Mouse (Mus musculus) lung, embryonic 14.5 days (tissue): ENCODE results near the gene Hyou1. TPM values are rescaled to one million over a fixed set of nuclear protein-coding genes. Genes with fewer than 3 reads are reported as not detected.
"Not testable (repeated sequence)": the region's sequence is repeated elsewhere in the genome, so short reads cannot be mapped to it uniquely, and the experiment has no call there.

Source experiments
- ATAC-seq: fragments of 200-750 bp; cut with Nextera tagmentation; 2 replicates; pipeline ENCODE4 v1.8.0; 2017; ENCODE audit warnings: mild to moderate bottlenecking, moderate TSS enrichment, moderate library complexity; ENCODE audit not compliant: insufficient read depth
- DNase-seq: peaks from one replicate; pipeline ENCODE4 v3.0.0-alpha.2; 2015
- H3K27ac ChIP-seq: fragments of 300-500 bp; sonication (generic); 2 replicates; pipeline ENCODE4 v1.5.1; 2014; ENCODE audit warnings: low read depth, mild to moderate bottlenecking, moderate library complexity
- H3K27me3 ChIP-seq: fragments of 300-500 bp; sonication (generic); 2 replicates; pipeline ENCODE4 v1.6.1; 2014; ENCODE audit warnings: low read length, control low read depth; ENCODE audit not compliant: insufficient read depth
- H3K36me3 ChIP-seq: fragments of 300-500 bp; sonication (generic); 2 replicates; pipeline ENCODE4 v1.6.1; 2014; ENCODE audit warnings: control low read depth; ENCODE audit not compliant: insufficient read depth
- H3K4me1 ChIP-seq: fragments of 300-500 bp; sonication (generic); 2 replicates; pipeline ENCODE4 v1.6.1; 2014; ENCODE audit warnings: antibody characterized with exemption, control low read depth; ENCODE audit not compliant: insufficient read depth
- H3K4me2 ChIP-seq: fragments of 300-500 bp; sonication (generic); 2 replicates; pipeline ENCODE4 v1.6.1; 2014; ENCODE audit warnings: mild to moderate bottlenecking
- H3K4me3 ChIP-seq: fragments of 300-500 bp; sonication (generic); 2 replicates; pipeline ENCODE4 v1.5.1; 2014; ENCODE audit warnings: low read depth, low read length
- H3K9ac ChIP-seq: fragments of 300-500 bp; sonication (generic); 2 replicates; pipeline ENCODE4 v1.6.1; 2014
- H3K9me3 ChIP-seq: fragments of 300-500 bp; sonication (generic); 2 replicates; pipeline ENCODE4 v1.6.1; 2016; ENCODE audit warnings: low read depth, low read length, control low read depth
- CTCF ChIP-seq: IDR thresholded peaks from 2 replicates; pipeline ENCODE4 v1.5.1; 2016; ENCODE audit warnings: antibody characterized with exemption, low read depth
- WGBS: fragments of 180-500 bp; shearing (Covaris S2); extraction: QIAGEN DNeasy Blood & Tissue Kit; methylation state at CpG from one replicate; pipeline ENCODE4 v1.1.7; 2014; 5-methylcytosine and 5-hydroxymethylcytosine counted together
- polyA plus RNA-seq: library from polyadenylated mRNA; unstranded; fragments of >200 nt; fragmentation: Nextera tagmentation; extraction: Ambion mirVana; gene quantifications from 2 replicates; pipeline ENCODE4 v1.2.1, GENCODE M21; 2014

Gene Hyou1
- polyA plus RNA-seq, 1 experiment from 2014 or later, result 38.4 TPM

DNA sequence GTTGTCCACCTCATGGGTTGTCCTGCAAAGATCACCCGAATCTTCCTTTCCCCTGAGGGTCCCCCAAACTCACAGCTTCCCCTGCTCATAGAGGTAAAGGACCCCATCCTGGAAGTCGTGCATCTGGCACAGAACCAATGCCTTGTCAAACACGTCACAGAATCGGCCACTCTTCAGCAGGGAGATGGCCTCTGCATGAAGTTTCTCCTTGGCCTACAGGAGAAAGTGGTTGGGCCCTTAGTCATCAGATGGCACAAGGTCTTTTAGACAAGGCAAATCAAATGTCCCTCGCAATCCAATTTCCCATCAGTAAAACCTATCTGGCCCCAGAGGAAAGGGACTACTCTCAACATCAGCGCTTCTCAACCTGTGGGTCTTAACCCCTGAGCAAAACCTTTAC, 26.1 kb upstream of the Hyou1 start:
- DNase-seq (no peak), ATAC-seq (no peak)
- Histone ChIP-seq H3K27me3 (no peaks in the 10 kb centered on the region), H3K4me1 (no peaks in the 10 kb centered on the region), H3K4me3 (no peak overlapping the region), H3K27ac (no peak overlapping the region), H3K9ac (no peak overlapping the region), H3K9me3 (no peaks in the 10 kb centered on the region), H3K4me2 (no peak overlapping the region), H3K36me3 (peaks cover 96% of the 10 kb centered on the region)
- no peak for TF ChIP-seq CTCF
- WGBS, result 89% methylated on average over 6 of the region's 6 CpGs

GRCm38 (mm10) chr9:44357207-44357606, 22.1 kb upstream of the Hyou1 start:
- DNase-seq, result peak; percentile 64

DNA sequence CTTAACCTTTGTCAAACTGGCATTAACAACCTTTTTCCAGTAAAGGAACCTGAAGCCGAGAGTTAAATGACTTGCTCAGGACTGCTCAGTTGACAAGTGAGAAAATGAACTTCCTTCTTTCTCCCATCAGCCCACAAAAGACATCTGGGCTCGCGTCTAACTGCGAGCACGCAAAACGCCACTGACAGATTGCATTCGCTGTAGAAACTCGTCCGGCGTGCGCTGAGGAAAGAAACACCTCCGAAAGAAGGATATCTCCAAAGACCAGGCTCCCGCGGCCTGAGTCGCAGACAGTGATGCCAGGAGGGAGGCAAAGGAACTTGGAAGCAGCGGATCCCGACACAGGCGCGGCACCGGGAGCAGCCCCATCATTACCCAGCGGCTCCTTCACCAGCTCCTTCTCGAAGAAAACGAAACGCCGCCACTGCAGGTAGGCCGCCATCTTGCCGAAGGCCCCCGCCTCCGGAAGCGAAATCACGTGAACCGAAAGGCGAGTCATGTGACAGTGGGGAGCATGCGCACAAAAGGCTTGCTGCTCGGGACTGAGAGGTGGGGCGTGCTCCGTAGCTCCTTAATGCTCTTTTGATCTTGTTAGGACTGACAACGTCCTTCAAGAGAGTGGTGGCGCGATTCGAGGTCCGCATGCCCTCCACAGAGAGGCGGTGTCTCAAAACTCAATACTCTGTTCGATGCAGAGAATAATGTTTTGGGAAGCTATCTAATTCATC, 17.9 kb upstream of the Hyou1 start, which contains the start of gene Vps11:
Gene Vps11 (minus strand): TSS at position 481 of the 728 bp plus-strand sequence.
- WGBS, result under 1% methylated on average over 44 of the region's 44 CpGs
- peaks cover 5% of the 10 kb centered on the region; the same call in 1 of the 2 replicates for H3K4me1 ChIP-seq
- TF ChIP-seq CTCF, result peak; percentile 23
- peak within 1 kb of the TSS; percentile 71 for H3K27ac ChIP-seq
- H3K4me2 ChIP-seq, result peak within 1 kb of the TSS; percentile 80
- peak within 1 kb of the TSS; percentile 64 for H3K4me3 ChIP-seq
- H3K36me3 ChIP-seq, result peaks cover 35% of the 10 kb centered on the region
- H3K9ac ChIP-seq, result peak within 1 kb of the TSS; percentile 64
- H3K27me3 ChIP-seq, result no peaks in the 10 kb centered on the region
- peak; percentile 99 for DNase-seq
- peak; percentile 94 for ATAC-seq
- H3K9me3 ChIP-seq, result no peaks in the 10 kb centered on the region

More at GRCm38 (mm10) chr9:44357207-44357606, 22.1 kb upstream of the Hyou1 start:
- ATAC-seq, result no peak
- H3K4me3 ChIP-seq, result no peak overlapping the region
- peaks cover 5% of the 10 kb centered on the region; the same call in 1 of the 2 replicates for H3K4me1 ChIP-seq
- peaks cover 76% of the 10 kb centered on the region for H3K36me3 ChIP-seq
- no peak overlapping the region for H3K4me2 ChIP-seq
- peak; percentile 55 for TF ChIP-seq CTCF
- H3K27me3 ChIP-seq, result no peaks in the 10 kb centered on the region
- H3K9ac ChIP-seq, result no peak overlapping the region
- H3K9me3 ChIP-seq, result no peaks in the 10 kb centered on the region
- H3K27ac ChIP-seq, result no peak overlapping the region
- WGBS, result 72% methylated on average over 4 of the region's 4 CpGs

GRCm38 (mm10) chr9:44361931-44362330, 17.4 kb upstream of the Hyou1 start:
- not testable (repeated sequence) for H3K27me3 ChIP-seq, DNase-seq, H3K9me3 ChIP-seq, H3K4me1 ChIP-seq
- ATAC-seq, result peak; percentile 33; the same call in 1 of the 2 replicates
- Histone ChIP-seq H3K4me3 (peak overlapping the region; percentile 64), H3K9ac (peak overlapping the region; percentile 64; the same call in 1 of the 2 replicates), H3K4me2 (peak overlapping the region; percentile 80), H3K36me3 (peaks cover 29% of the 10 kb centered on the region), H3K27ac (0 out of 2 replicates have a peak overlapping the region, but pooled peaks have one; percentile 64)
- WGBS, result 41% methylated on average over 4 of the region's 4 CpGs

GRCm38 (mm10) chr9:44364480-44364879, 14.8 kb upstream of the Hyou1 start:
- 63% methylated on average over 3 of the region's 3 CpGs for WGBS
- TF ChIP-seq CTCF, result peak; percentile 32; the same call in 1 of the 2 replicates
- H3K27ac ChIP-seq, result no peak overlapping the region

DNA sequence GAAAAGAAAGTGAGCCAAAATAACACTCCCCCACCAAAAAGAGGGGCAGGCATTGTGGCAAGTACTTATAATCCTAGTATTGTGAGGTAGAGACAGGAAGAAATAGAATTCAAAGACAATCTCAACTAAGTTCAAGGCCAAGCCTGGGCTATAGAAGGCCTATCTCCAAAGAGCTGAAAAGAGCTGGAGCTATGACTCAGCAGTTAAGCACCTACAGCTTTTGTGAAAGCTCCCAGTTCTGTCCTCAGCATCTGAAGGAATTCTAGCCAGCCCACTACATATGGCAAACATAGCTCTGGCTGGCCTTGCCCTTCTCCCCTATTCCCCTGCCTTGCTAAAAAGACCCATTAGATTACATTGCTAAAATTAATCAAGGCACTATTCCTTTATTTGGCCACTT, 5.9 kb upstream of the Hyou1 start:
- DNase-seq (no peak), ATAC-seq (no peak)
- H3K4me3 ChIP-seq, result no peak overlapping the region
- TF ChIP-seq CTCF, result no peak
- H3K27me3 ChIP-seq, result no peaks in the 10 kb centered on the region
- H3K9ac ChIP-seq, result no peak overlapping the region
- no peaks in the 10 kb centered on the region for H3K4me1 ChIP-seq
- no peak overlapping the region for H3K27ac ChIP-seq
- no peak overlapping the region for H3K4me2 ChIP-seq
- H3K36me3 ChIP-seq, result no peaks in the 10 kb centered on the region
- no peaks in the 10 kb centered on the region for H3K9me3 ChIP-seq

More at GRCm38 (mm10) chr9:44364480-44364879, 14.8 kb upstream of the Hyou1 start:
- peaks cover 5% of the 10 kb centered on the region; the same call in 1 of the 2 replicates for H3K4me1 ChIP-seq
- H3K9ac ChIP-seq, result no peak overlapping the region
- ATAC-seq (no peak), DNase-seq (peak; percentile 33)
- no peak overlapping the region for H3K4me3 ChIP-seq
- H3K36me3 ChIP-seq, result 0 out of 2 replicates have a peak, but pooled peaks cover 6% of the 10 kb centered on the region
- no peak overlapping the region for H3K4me2 ChIP-seq
- H3K9me3 ChIP-seq, result no peaks in the 10 kb centered on the region
- H3K27me3 ChIP-seq, result no peaks in the 10 kb centered on the region

DNA sequence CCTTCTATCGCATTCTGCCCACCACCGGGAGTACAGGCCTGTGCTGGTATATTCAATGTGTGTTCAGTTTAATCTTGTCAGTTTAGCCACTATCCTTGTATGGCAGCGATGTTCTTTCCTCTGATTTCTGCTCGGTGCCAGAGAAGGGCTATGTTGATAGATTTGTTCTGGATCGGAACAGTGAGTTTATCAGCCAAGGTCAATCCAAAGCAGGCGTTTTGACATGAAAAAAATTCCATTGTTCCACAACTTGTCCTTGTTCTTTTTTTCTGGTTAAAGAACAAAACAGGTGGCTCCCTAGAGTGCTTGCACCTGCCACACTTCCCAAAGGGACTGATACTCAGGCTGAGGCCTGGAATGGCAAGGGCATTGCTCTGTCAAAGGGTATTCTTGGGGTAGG, 3.1 kb upstream of the Hyou1 start:
- H3K4me3 ChIP-seq, result no peak overlapping the region
- 87% methylated on average over 6 of the region's 6 CpGs for WGBS
- no peaks in the 10 kb centered on the region for H3K9me3 ChIP-seq
- no peak overlapping the region for H3K9ac ChIP-seq
- no peak overlapping the region for H3K27ac ChIP-seq
- H3K27me3 ChIP-seq, result no peaks in the 10 kb centered on the region
- no peak for ATAC-seq
- H3K4me2 ChIP-seq, result no peak overlapping the region
- DNase-seq, result no peak
- peaks cover 4% of the 10 kb centered on the region for H3K36me3 ChIP-seq
- peaks cover 8% of the 10 kb centered on the region for H3K4me1 ChIP-seq
- no peak for TF ChIP-seq CTCF

DNA sequence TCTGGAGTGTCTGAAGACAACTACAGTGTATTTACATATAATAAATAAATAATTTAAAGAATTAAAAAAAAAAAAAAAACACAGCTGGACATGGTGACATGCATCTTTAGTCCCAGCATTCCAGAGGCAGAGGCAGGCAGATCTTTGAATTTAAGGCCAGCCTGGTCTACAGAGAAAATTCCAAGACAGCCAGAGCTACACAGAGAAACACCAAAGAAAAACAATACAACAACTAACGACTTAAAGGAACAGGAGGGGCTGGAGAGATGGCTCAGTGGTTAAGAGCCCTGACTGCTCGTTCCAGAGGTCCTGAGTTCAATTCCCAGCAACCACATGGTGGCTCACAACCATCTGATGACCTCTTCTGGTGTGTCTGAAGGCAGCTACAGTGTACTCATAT, 2.0 kb upstream of the Hyou1 start:
- peaks cover 16% of the 10 kb centered on the region for H3K36me3 ChIP-seq
- not testable (repeated sequence) for H3K27me3 ChIP-seq, H3K4me2 ChIP-seq, H3K27ac ChIP-seq, H3K4me1 ChIP-seq, H3K9me3 ChIP-seq, H3K9ac ChIP-seq, ATAC-seq, DNase-seq, H3K4me3 ChIP-seq
- WGBS, result 86% methylated on average over 2 of the region's 2 CpGs
